Mouse (Mus musculus): ENCODE data around the gene Cmc1. TPM values are rescaled to one million over a fixed set of nuclear protein-coding genes. Genes with fewer than 3 reads are reported as not detected.

Gene Cmc1
- polyA plus RNA-seq, 1 experiment from 2014 or later = 45.9 TPM

DNA sequence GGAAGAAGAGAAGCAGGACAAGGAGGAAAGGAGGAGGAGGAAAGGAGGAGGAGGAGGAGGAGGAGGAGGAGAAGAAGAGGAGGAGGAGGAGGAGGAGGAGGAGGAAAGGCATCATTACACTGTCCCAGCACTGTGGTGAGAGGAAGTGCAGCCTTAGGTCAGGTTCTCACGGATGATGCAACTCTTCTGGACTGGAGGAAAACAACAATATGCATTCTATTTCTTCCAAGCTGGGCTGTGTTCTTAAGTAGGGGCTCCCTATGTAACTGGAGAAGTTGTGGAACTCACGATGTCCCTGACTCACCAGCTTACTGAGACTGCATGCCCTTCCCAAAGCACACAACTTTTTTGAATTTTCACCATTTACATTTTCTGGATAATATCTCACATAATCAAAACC, 118.3 kb downstream of the Cmc1 start:
- no peak overlapping the region for H3K9ac ChIP-seq (ENCODE audit: low read depth, low read length)
- 43% methylated on average over 2 of the region's 2 CpGs for WGBS
- no peaks in the 10 kb centered on the region for H3K9me3 ChIP-seq (ENCODE audit: control insufficient read depth, low read length)
- H3K4me1 ChIP-seq (replicated peaks; ENCODE audit: control insufficient read depth, insufficient read depth, low read length) = no peaks in the 10 kb centered on the region
- H3K27me3 ChIP-seq (replicated peaks; ENCODE audit: control insufficient read depth, insufficient read depth, low read length) = no peaks in the 10 kb centered on the region
- no peak overlapping the region for H3K4me2 ChIP-seq
- no peaks in the 10 kb centered on the region for H3K36me3 ChIP-seq (ENCODE audit: control insufficient read depth, insufficient read depth, low read length)
- H3K4me3 ChIP-seq (ENCODE audit: low read depth, low read length) = no peak overlapping the region
- ATAC-seq (replicated peaks; ENCODE audit: low FRiP score) (no peak), DNase-seq (ENCODE audit: low spot score) (no peak)
- H3K27ac ChIP-seq (ENCODE audit: low read depth, low read length) = no peak overlapping the region

DNA sequence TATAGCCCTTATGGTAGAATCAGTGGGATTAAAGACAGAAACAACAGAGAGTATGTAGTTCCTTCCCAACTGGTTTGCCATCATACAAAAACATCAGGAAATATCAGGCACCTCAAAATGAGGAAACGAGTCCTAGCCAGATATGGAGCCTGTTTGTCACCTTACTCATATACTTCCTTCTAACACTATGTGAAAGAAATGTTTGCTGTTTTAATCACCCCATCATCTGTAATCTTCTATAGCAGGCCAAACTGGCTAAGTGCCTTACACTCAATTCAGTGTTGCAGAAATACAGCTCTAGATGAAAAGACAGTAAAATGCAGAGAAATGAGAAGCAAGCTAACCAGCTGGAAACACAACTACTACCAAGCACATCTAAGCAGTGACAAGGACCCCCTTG, 119.7 kb downstream of the Cmc1 start:
- no peaks in the 10 kb centered on the region for H3K4me1 ChIP-seq (replicated peaks; ENCODE audit: control insufficient read depth, insufficient read depth, low read length)
- WGBS = 69% methylated on average over 1 of the region's 1 CpGs
- ATAC-seq (replicated peaks; ENCODE audit: low FRiP score) = no peak

DNA sequence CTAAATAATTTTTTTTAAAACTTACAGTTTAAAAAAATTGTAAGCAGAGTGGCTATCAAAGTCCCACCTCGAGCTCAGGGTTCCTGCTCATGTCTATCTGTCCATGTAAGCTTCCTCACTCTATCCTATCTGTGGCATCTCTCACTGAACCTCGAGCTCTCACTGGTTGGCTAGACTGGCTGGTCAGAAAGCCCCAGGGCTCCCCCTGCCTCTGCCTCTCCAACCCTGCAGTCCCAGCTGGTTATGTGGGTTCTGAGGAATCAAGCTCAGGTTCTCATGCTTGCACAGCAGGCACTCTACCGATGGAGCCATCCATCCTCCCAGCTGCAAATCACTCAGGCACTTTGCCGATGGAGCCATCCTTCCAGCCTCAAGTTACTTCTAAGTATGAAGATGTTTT, 120.5 kb downstream of the Cmc1 start:
- Histone ChIP-seq H3K36me3 (ENCODE audit: control insufficient read depth, insufficient read depth, low read length) (no peaks in the 10 kb centered on the region), H3K4me2 (no peak overlapping the region), H3K27me3 (replicated peaks; ENCODE audit: control insufficient read depth, insufficient read depth, low read length) (no peaks in the 10 kb centered on the region), H3K4me1 (replicated peaks; ENCODE audit: control insufficient read depth, insufficient read depth, low read length) (no peaks in the 10 kb centered on the region), H3K27ac (ENCODE audit: low read depth, low read length) (no peak overlapping the region), H3K4me3 (ENCODE audit: low read depth, low read length) (no peak overlapping the region), H3K9ac (ENCODE audit: low read depth, low read length) (no peak overlapping the region), H3K9me3 (ENCODE audit: control insufficient read depth, low read length) (no peaks in the 10 kb centered on the region)
- ATAC-seq (replicated peaks; ENCODE audit: low FRiP score) = no peak
- WGBS = 38% methylated on average over 4 of the region's 4 CpGs
- DNase-seq (ENCODE audit: low spot score) = no peak

More for the DNA sequence above, 119.7 kb downstream of the Cmc1 start:
- no peaks in the 10 kb centered on the region for H3K9me3 ChIP-seq (ENCODE audit: control insufficient read depth, low read length)
- no peaks in the 10 kb centered on the region for H3K27me3 ChIP-seq (replicated peaks; ENCODE audit: control insufficient read depth, insufficient read depth, low read length)
- H3K9ac ChIP-seq (ENCODE audit: low read depth, low read length) = no peak overlapping the region
- DNase-seq (ENCODE audit: low spot score) = no peak
- no peaks in the 10 kb centered on the region for H3K36me3 ChIP-seq (ENCODE audit: control insufficient read depth, insufficient read depth, low read length)
- H3K4me2 ChIP-seq = no peak overlapping the region
- no peak overlapping the region for H3K27ac ChIP-seq (ENCODE audit: low read depth, low read length)
- no peak overlapping the region for H3K4me3 ChIP-seq (ENCODE audit: low read depth, low read length)

GRCm38 (mm10) chr9:118024966-118025365, 125.0 kb downstream of the Cmc1 start:
- no peak overlapping the region for H3K27ac ChIP-seq (ENCODE audit: low read depth, low read length)
- DNase-seq (ENCODE audit: low spot score) (no peak), ATAC-seq (replicated peaks; ENCODE audit: low FRiP score) (no peak)
- no peak overlapping the region for H3K4me2 ChIP-seq
- no peaks in the 10 kb centered on the region for H3K27me3 ChIP-seq (replicated peaks; ENCODE audit: control insufficient read depth, insufficient read depth, low read length)
- WGBS = 63% methylated on average over 2 of the region's 2 CpGs
- no peak overlapping the region for H3K4me3 ChIP-seq (ENCODE audit: low read depth, low read length)
- no peaks in the 10 kb centered on the region for H3K36me3 ChIP-seq (ENCODE audit: control insufficient read depth, insufficient read depth, low read length)
- H3K9ac ChIP-seq (ENCODE audit: low read depth, low read length) = no peak overlapping the region
- H3K4me1 ChIP-seq (replicated peaks; ENCODE audit: control insufficient read depth, insufficient read depth, low read length) = no peaks in the 10 kb centered on the region
- H3K9me3 ChIP-seq (ENCODE audit: control insufficient read depth, low read length) = no peaks in the 10 kb centered on the region

Other genes with a start within 250 kb of the Cmc1 start
- gene Azi2, start 109.7 kb downstream of the Cmc1 start, polyA plus RNA-seq (2014; fragmentation: Nextera tagmentation; extraction: Ambion mirVana) = 75.1 and 78.7 TPM in 2 replicates